Mouse (Mus musculus) MEL (cell line): Measurements from ENCODE around the gene Il31. TPM values are rescaled to one million over a fixed set of nuclear protein-coding genes. Genes with fewer than 3 reads are reported as not detected.
A peak's percentile ranks its signal among the peaks of the same experiment; 100 is the strongest.

ENCODE experiments used
- DNase-seq: peaks from one replicate; pipeline ENCODE4 v3.0.0; 2011; ENCODE audit warnings: low read depth, low spot score
- H3K27ac ChIP-seq: 2 replicates; pipeline ENCODE4 v1.5.1; 2012; ENCODE audit warnings: low read depth, mild to moderate bottlenecking, control low read depth, low read length, moderate library complexity; ENCODE audit not compliant: control insufficient read depth
- H3K27me3 ChIP-seq, 2 experiments: fragments of 150-350 bp in 1 of 2; sonication (generic) in 1 of 2; 2 replicates each; pipeline ENCODE4 v1.6.1; 2012; ENCODE audit warnings: low read length in 2 of 2, mild to moderate bottlenecking in 2 of 2, improper control_type of control experiment in 1 of 2, moderate library complexity in 1 of 2; ENCODE audit not compliant: insufficient read depth in 2 of 2, control insufficient read depth in 1 of 2
- H3K36me3 ChIP-seq, 2 experiments: 2 replicates each; pipeline ENCODE4 v1.6.1; 2012 to 2014; ENCODE audit warnings: low read length in 2 of 2, improper control_type of control experiment in 1 of 2, inconsistent platforms in 1 of 2, mild to moderate bottlenecking in 1 of 2; ENCODE audit not compliant: insufficient read depth in 2 of 2, control insufficient read depth in 1 of 2
- H3K4me1 ChIP-seq, 2 experiments: fragments of 150-350 bp in 1 of 2; sonication (generic) in 1 of 2; 2 replicates each; pipeline ENCODE4 v1.6.1; 2012; ENCODE audit warnings: low read length in 2 of 2, improper control_type of control experiment in 1 of 2, mild to moderate bottlenecking in 1 of 2; ENCODE audit not compliant: insufficient read depth in 2 of 2, control insufficient read depth in 1 of 2
- H3K4me3 ChIP-seq, 2 experiments: fragments of 150-350 bp in 1 of 2; sonication (generic) in 1 of 2; 2 replicates each; pipeline ENCODE4 v1.5.1; 2012; ENCODE audit warnings: low read depth in 2 of 2, low read length in 2 of 2, mild to moderate bottlenecking in 2 of 2, moderate library complexity in 2 of 2, control low read depth in 1 of 2, improper control_type of control experiment in 1 of 2; ENCODE audit not compliant: control insufficient read depth in 1 of 2, insufficient read depth in 1 of 2
- H3K79me2 ChIP-seq: 2 replicates; pipeline ENCODE4 v1.6.1; 2012; ENCODE audit warnings: mild to moderate bottlenecking, low read length, moderate library complexity; ENCODE audit not compliant: control insufficient read depth, poor library complexity, insufficient read depth
- H3K9ac ChIP-seq: 2 replicates; pipeline ENCODE4 v1.6.1; 2012; ENCODE audit warnings: low read depth, mild to moderate bottlenecking, control low read depth, low read length, moderate library complexity; ENCODE audit not compliant: control insufficient read depth, poor library complexity, severe bottlenecking
- H3K9me3 ChIP-seq: fragments of 150-350 bp; sonication (generic); replicated peaks from 2 replicates; pipeline ENCODE4 v1.6.1; 2012; ENCODE audit warnings: mild to moderate bottlenecking, low read length, improper control_type of control experiment, moderate library complexity; ENCODE audit not compliant: insufficient read depth
- CHD1 ChIP-seq: IDR thresholded peaks from 2 replicates; pipeline ENCODE4 v1.6.1; 2012; ENCODE audit warnings: low read depth, mild to moderate bottlenecking, inconsistent platforms, low read length, improper control_type of control experiment
- CHD2 ChIP-seq: IDR thresholded peaks from 2 replicates; pipeline ENCODE4 v1.6.1; 2011; ENCODE audit warnings: low read length, improper control_type of control experiment
- CTCF ChIP-seq, 3 experiments: IDR thresholded peaks in 2 of 3; conservative IDR thresholded peaks in 1 of 3; 2 replicates each; pipeline ENCODE4 v1.5.1; 2011 to 2012; ENCODE audit warnings: low read length in 3 of 3, low read depth in 2 of 3, mild to moderate bottlenecking in 2 of 3, improper control_type of control experiment in 1 of 3, inconsistent platforms in 1 of 3, mixed read lengths in 1 of 3, moderate library complexity in 1 of 3; ENCODE audit not compliant: control insufficient read depth in 1 of 3, insufficient read depth in 1 of 3, poor library complexity in 1 of 3, severe bottlenecking in 1 of 3
- ELF1 ChIP-seq: IDR thresholded peaks from 2 replicates; pipeline ENCODE4 v1.6.1; 2014; ENCODE audit warnings: low read depth, mild to moderate bottlenecking, inconsistent platforms, low read length, improper control_type of control experiment, moderate library complexity
- EP300 ChIP-seq, 2 experiments: IDR thresholded peaks; 2 replicates each; pipeline ENCODE4 v1.6.1; 2011; ENCODE audit warnings: improper control_type of control experiment in 2 of 2, low read length in 2 of 2, low read depth in 1 of 2, mild to moderate bottlenecking in 1 of 2
- ETS1 ChIP-seq: IDR thresholded peaks from 2 replicates; pipeline ENCODE4 v1.6.1; 2012; ENCODE audit warnings: low read depth, mild to moderate bottlenecking, inconsistent platforms, low read length, improper control_type of control experiment, moderate library complexity
- GABPA ChIP-seq: IDR thresholded peaks from 2 replicates; pipeline ENCODE4 v1.6.1; 2012; ENCODE audit warnings: low read depth, mild to moderate bottlenecking, inconsistent platforms, low read length, improper control_type of control experiment, moderate library complexity
- MAX ChIP-seq: IDR thresholded peaks from 2 replicates; pipeline ENCODE4 v1.6.1; 2011; ENCODE audit warnings: low read length, improper control_type of control experiment
- MEF2A ChIP-seq: IDR thresholded peaks from 2 replicates; pipeline ENCODE4 v1.6.1; 2014; ENCODE audit warnings: low read depth, mild to moderate bottlenecking, inconsistent platforms, low read length, improper control_type of control experiment; ENCODE audit not compliant: poor library complexity, insufficient replicate concordance, severe bottlenecking; ENCODE audit errors: extremely low read depth
- MXI1 ChIP-seq: IDR thresholded peaks from 2 replicates; pipeline ENCODE4 v1.6.1; 2011; ENCODE audit warnings: mild to moderate bottlenecking, low read depth, low read length, improper control_type of control experiment
- NELFE ChIP-seq: IDR thresholded peaks from 2 replicates; pipeline ENCODE4 v1.6.1; 2011; ENCODE audit warnings: low read depth, low read length, improper control_type of control experiment
- RAD21 ChIP-seq: IDR thresholded peaks from 2 replicates; pipeline ENCODE4 v1.6.1; 2011; ENCODE audit warnings: mild to moderate bottlenecking, low read depth, low read length, improper control_type of control experiment
- SMC3 ChIP-seq: IDR thresholded peaks from 2 replicates; pipeline ENCODE4 v1.6.1; 2011; ENCODE audit warnings: low read depth, low read length, improper control_type of control experiment
- TBP ChIP-seq: IDR thresholded peaks from 2 replicates; pipeline ENCODE4 v1.8.0; 2011; ENCODE audit warnings: low read depth, low read length, improper control_type of control experiment
- TCF12 ChIP-seq: IDR thresholded peaks from 2 replicates; pipeline ENCODE4 v1.6.1; 2014; ENCODE audit warnings: low read depth, mild to moderate bottlenecking, inconsistent platforms, low read length, improper control_type of control experiment, moderate library complexity
- USF1 ChIP-seq: IDR thresholded peaks from 2 replicates; pipeline ENCODE4 v1.6.1; 2014; ENCODE audit warnings: low read depth, mild to moderate bottlenecking, inconsistent platforms, low read length, improper control_type of control experiment, moderate library complexity
- ZC3H11A ChIP-seq: IDR thresholded peaks from 2 replicates; pipeline ENCODE4 v1.6.1; 2012; ENCODE audit warnings: low read depth, mild to moderate bottlenecking, inconsistent platforms, low read length, improper control_type of control experiment
- ZNF384 ChIP-seq: IDR thresholded peaks from 2 replicates; pipeline ENCODE4 v1.6.1; 2012; ENCODE audit warnings: low read depth, mild to moderate bottlenecking, inconsistent platforms, low read length, improper control_type of control experiment
- polyA plus RNA-seq, 2 experiments: library from polyadenylated mRNA; stranded (reverse) in 1 of 2; unstranded in 1 of 2; fragments of >175 nt in 1 of 2; fragments of >200 nt in 1 of 2; gene quantifications; 2 replicates each; pipeline versions ENCODE4 v1.2.1 to v1.2.4; 2012; ENCODE audit warnings: low replicate concordance in 2 of 2, low read depth in 1 of 2; ENCODE audit not compliant: insufficient read length in 2 of 2, insufficient read depth in 1 of 2, missing spikeins in 1 of 2
- total RNA-seq: library from RNA; depleted of rRNA; stranded (reverse); fragments of 300-350 nt; gene quantifications from 2 replicates; pipeline ENCODE4 v1.2.3, GENCODE M21; 2012

The Il31 gene
- total and polyA plus RNA-seq, 3 experiments, result not detected

GRCm38 (mm10) chr5:123444069-123444468, 45.2 kb downstream of the Il31 start:
- TF ChIP-seq MAX (no peak), CTCF (IDR thresholded peaks at IDR 0.05 in 2 of 3, conservative IDR thresholded peaks at IDR 0.05 in 1 of 3; ENCODE audit: control insufficient read depth in 1 of 3, insufficient read depth in 1 of 3, low read depth in 2 of 3, low read length in 3 of 3, poor library complexity in 1 of 3, severe bottlenecking in 1 of 3) (peak; percentile 89 to 95 (median 89)), ZC3H11A (peak; percentile 38), RAD21 (peak; percentile 79), SMC3 (peak; percentile 88), EP300 (IDR thresholded peaks at IDR 0.05; ENCODE audit: low read depth in 1 of 2, low read length in 2 of 2) (no peak), TCF12 (no peak)
- Histone ChIP-seq H3K36me3 (peaks cover 0 to 6% of the 10 kb centered on the region in 2 experiments; a peak in 2 of 4 replicates), H3K4me1 (no peaks in the 10 kb centered on the region), H3K27me3 (no peaks in the 10 kb centered on the region), H3K9ac (no peak overlapping the region), H3K27ac (no peak overlapping the region), H3K79me2 (no peaks in the 10 kb centered on the region), H3K4me3 (no peak overlapping the region), H3K9me3 (no peaks in the 10 kb centered on the region)
- peak; percentile 72 for DNase-seq

- Histone ChIP-seq H3K4me1 (no peaks in the 10 kb centered on the region), H3K36me3 (peaks cover 0 to 6% of the 10 kb centered on the region in 2 experiments; a peak in 2 of 4 replicates), H3K9me3 (no peaks in the 10 kb centered on the region), H3K27me3 (no peaks in the 10 kb centered on the region), H3K9ac (no peak overlapping the region), H3K4me3 (no peak overlapping the region), H3K79me2 (no peaks in the 10 kb centered on the region), H3K27ac (no peak overlapping the region)
- TF ChIP-seq CHD1 (no peak), EP300 (IDR thresholded peaks at IDR 0.05; ENCODE audit: low read depth in 1 of 2, low read length in 2 of 2) (no peak), MXI1 (no peak), USF1 (no peak), TBP (no peak), TCF12 (no peak), CHD2 (no peak), MEF2A (no peak), ELF1 (no peak), GABPA (no peak), ETS1 (no peak), NELFE (no peak), ZNF384 (no peak)
- no peak for DNase-seq
These were observed 47.0 kb downstream of the Il31 start for GRCm38 (mm10) chr5:123442283-123442682.
